Mouse (Mus musculus) liver, adult 2 months (tissue): Measurements from ENCODE around the gene 4430402I18Rik.

ENCODE experiments used
- CTCF ChIP-seq: fragments of 200-500 bp; IDR thresholded peaks from 2 replicates; pipeline ENCODE4 v1.5.1; 2011; ENCODE audit warnings: low read depth, low read length, control low read depth
- POLR2A ChIP-seq: fragments of 200-500 bp; IDR thresholded peaks from 2 replicates; pipeline ENCODE4 v1.6.1; 2011; ENCODE audit warnings: low read length, control low read depth; ENCODE audit not compliant: insufficient read depth; ENCODE audit errors: extremely low read depth

GRCm38 (mm10) chr19:28995366-28995765, 27.8 kb upstream of the 4430402I18Rik start:
- no peak for TF ChIP-seq CTCF
- TF ChIP-seq POLR2A: no peak
